In genomic region chr19:10688537-10689352, GRCm38 (mm10) we compare ENCODE assay signal across 8 mouse cellular contexts. TPM values are rescaled to one million over a fixed set of nuclear protein-coding genes. Genes with fewer than 3 reads are reported as not detected.
A peak's percentile ranks its signal among the peaks of the same experiment; 100 is the strongest.
DNase-seq lines count a peak whose midpoint lies in the region; ATAC-seq lines count a peak whose summit lies in the region.

Vps37c (plus strand) TSS chr19:10688735.

- ATAC-seq in hindbrain, embryonic 11.5 days (ENCODE audit: low FRiP score) = peak; percentile 93

- peak within 1 kb of the TSS; percentile 94 for H3K27ac ChIP-seq in hindbrain, embryonic 11.5 days (ENCODE audit: low read depth, low read length)

- H3K9ac ChIP-seq in hindbrain, embryonic 11.5 days (ENCODE audit: low read depth, low read length) = peak within 1 kb of the TSS; percentile 86

- H3K27me3 ChIP-seq in hindbrain, embryonic 11.5 days (ENCODE audit: control insufficient read depth, insufficient read depth, low read length) = no peaks in the 10 kb centered on the region

- peak within 1 kb of the TSS; percentile 73 for H3K4me3 ChIP-seq in hindbrain, embryonic 11.5 days (ENCODE audit: low read depth, low read length)

- WGBS in hindbrain, embryonic 11.5 days = under 1% methylated on average over 58 of the region's 74 CpGs

- peak within 1 kb of the TSS; percentile 69 for H3K4me2 ChIP-seq in hindbrain, embryonic 11.5 days (replicated peaks; ENCODE audit: low read depth, low read length)

- peaks cover 3% of the 10 kb centered on the region; the same call in 1 of the 2 replicates for H3K4me1 ChIP-seq in hindbrain, embryonic 11.5 days (replicated peaks; ENCODE audit: control insufficient read depth, insufficient read depth, low read length)

- H3K36me3 ChIP-seq in hindbrain, embryonic 11.5 days (ENCODE audit: control insufficient read depth, insufficient read depth, low read length) = no peaks in the 10 kb centered on the region

- DNase-seq in MN1 (ENCODE audit: low spot score) = peak; percentile 91
- peak; percentile 95 for DNase-seq in cerebellum, adult 9-10 months
- peak; percentile 71 to 95 for DNase-seq in frontal cortex, adult 2 months (ENCODE audit: extremely low spot score in 1 of 2, low spot score in 1 of 2)
- peak; percentile 94 for DNase-seq in hindbrain, embryonic 11.5 days (ENCODE audit: low spot score)
- DNase-seq in layer of hippocampus, postnatal 10 days (ENCODE audit: low spot score in 2 of 2) = peak; percentile 94 to 95
- DNase-seq in lung, postnatal 10 days = peak; percentile 95
- peak; percentile 96 for DNase-seq in ovary, postnatal 36 days (ENCODE audit: low spot score)
- peak; percentile 94 for DNase-seq in thymus, postnatal 25 days

- no peaks in the 10 kb centered on the region for H3K9me3 ChIP-seq in hindbrain, embryonic 11.5 days (ENCODE audit: control insufficient read depth, low read length)

RNA-seq across cellular contexts. Expression of gene Vps37c, which starts in this region (rescaled TPM):
- polyA plus RNA-seq in frontal cortex, adult 2 months (2012; rRNA removed) = 22.6 and 25.1 TPM in 2 replicates
- 23.9 and 27.2 TPM in 2 replicates for polyA plus RNA-seq in hindbrain, embryonic 11.5 days (2014; fragmentation: Nextera tagmentation; extraction: Ambion mirVana)
- 10 to 100 TPM; 24.6 to 26.9 TPM for total RNA-seq in layer of hippocampus, postnatal 10 days (2021)

Comparison
In these comparisons a context has a peak if more than half of its experiments do, and no peak if none do; other contexts are left out.
1. Peak in every context shown above with its lines: DNase-seq, ATAC-seq, H3K4me3 ChIP-seq and H3K27ac ChIP-seq.